In genomic region chr19:55276770-55277169, GRCm38 (mm10) we compare ENCODE assay signal across 18 mouse cellular contexts. TPM values are rescaled to one million over a fixed set of nuclear protein-coding genes. Genes with fewer than 3 reads are reported as not detected.
"Had no signal": no experiment of that assay in that cellular context is flagged by ENCODE, and none has a peak within 500 bp of the region (broad histone marks: within the 10 kb centered on the region; RNA-seq: fewer than 3 reads in every experiment).

No protein-coding gene starts in this region.

- H3K9me3 ChIP-seq: midbrain, embryonic 10.5 days; midbrain, embryonic 12.5 days; neural tube, embryonic 12.5 days; stomach, embryonic 15.5 days had no signal

- H3K4me3 ChIP-seq: midbrain, embryonic 10.5 days; midbrain, embryonic 12.5 days; neural tube, embryonic 12.5 days; stomach, embryonic 15.5 days had no signal

- H3K27ac ChIP-seq: midbrain, embryonic 10.5 days; midbrain, embryonic 12.5 days; neural tube, embryonic 12.5 days; stomach, embryonic 15.5 days; stomach, postnatal 0 days had no signal

- H3K36me3 ChIP-seq: midbrain, embryonic 12.5 days; neural tube, embryonic 12.5 days had no signal

- DNase-seq: lung, adult 18-20 months; lung, embryonic 14.5 days; lung, postnatal 10 days; lung, postnatal 4 days; midbrain, embryonic 14.5 days; right cerebral cortex, postnatal 14 days; thymus, adult 2 months; thymus, postnatal 25 days; thymus, postnatal 4 days had no signal

- H3K4me2 ChIP-seq: lung, embryonic 14.5 days; midbrain, embryonic 12.5 days; neural tube, embryonic 12.5 days; stomach, embryonic 15.5 days had no signal

- H3K27me3 ChIP-seq: midbrain, embryonic 12.5 days; neural tube, embryonic 12.5 days; stomach, embryonic 15.5 days had no signal

- ATAC-seq: midbrain, embryonic 16.5 days had no signal

- H3K4me1 ChIP-seq: midbrain, embryonic 10.5 days; midbrain, embryonic 12.5 days; neural tube, embryonic 12.5 days; stomach, embryonic 15.5 days had no signal

- H3K9ac ChIP-seq: lung, embryonic 14.5 days; midbrain, embryonic 12.5 days; neural tube, embryonic 12.5 days; stomach, embryonic 15.5 days had no signal

RNA-seq across cellular contexts. Expression of gene Gucy2g, which starts 35.7 kb away (rescaled TPM):
- total RNA-seq: megakaryocyte, adult 5-6 weeks; megakaryocyte-erythroid progenitor cell, adult 5-6 weeks; neutrophil, adult 5-6 weeks had no signal
- polyA plus RNA-seq: lung, embryonic 14.5 days; midbrain, embryonic 10.5 days; midbrain, embryonic 12.5 days; neural tube, embryonic 12.5 days had no signal
